Mouse (Mus musculus): Measurements from ENCODE around the gene Tubb2b. TPM values are rescaled to one million over a fixed set of nuclear protein-coding genes. Genes with fewer than 3 reads are reported as not detected.
A peak's percentile ranks its signal among the peaks of the same experiment; 100 is the strongest.

Tubb2b gene
- total RNA-seq, 2 experiments from 2014 or later, result 0.15 TPM; not detected in 1

DNA sequence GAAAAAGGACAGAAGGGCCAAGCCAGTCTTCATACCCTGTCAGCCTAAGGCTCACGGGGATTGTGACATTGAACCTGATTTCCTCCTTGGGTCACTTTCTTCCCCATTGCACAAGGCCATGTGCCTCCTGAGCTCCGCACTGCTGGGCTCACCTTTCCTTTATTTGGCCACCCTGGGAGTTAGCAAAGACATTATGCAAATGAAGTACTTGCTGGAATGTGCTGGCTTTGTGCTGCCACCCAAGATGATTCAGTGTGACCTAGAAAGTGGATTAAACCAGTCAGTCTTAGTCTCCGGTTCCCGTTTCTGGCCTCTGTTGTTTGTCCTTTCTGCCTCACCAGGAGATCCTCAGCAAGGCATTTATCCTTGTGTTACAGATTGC lies 20.6 kb downstream of the Tubb2b start:
- ATAC-seq (ENCODE audit: poor library complexity, severe bottlenecking), result peak; percentile 76

DNA sequence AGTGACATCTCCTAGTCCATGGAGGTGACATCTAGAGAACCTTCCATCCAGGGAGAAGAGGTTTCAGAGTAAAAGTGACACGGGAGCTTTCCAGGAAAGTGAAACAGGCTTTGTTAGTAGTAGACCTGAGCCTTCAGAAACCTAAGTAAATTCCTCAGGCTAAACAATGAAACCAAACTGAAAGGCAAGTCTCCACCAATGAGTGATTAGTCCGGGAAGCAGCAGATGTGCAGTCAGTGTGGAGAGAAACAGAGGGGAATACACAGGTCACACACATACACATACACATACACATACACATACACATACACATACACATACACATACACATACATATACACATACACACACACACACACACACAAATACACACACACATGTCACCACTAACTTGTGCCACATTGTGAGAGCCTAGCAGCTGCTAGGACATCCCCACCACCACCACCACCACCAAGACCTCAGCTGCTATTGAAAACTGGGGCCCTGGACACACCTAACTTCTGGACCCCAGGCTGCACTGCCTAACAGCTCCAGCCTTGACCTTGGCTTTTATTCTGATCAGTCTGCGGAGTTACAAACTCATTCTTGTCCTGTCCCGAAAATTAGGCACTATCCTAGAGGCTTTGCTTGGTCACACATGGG lies 21.1 kb downstream of the Tubb2b start:
- no peak for ATAC-seq (ENCODE audit: poor library complexity, severe bottlenecking)

DNA sequence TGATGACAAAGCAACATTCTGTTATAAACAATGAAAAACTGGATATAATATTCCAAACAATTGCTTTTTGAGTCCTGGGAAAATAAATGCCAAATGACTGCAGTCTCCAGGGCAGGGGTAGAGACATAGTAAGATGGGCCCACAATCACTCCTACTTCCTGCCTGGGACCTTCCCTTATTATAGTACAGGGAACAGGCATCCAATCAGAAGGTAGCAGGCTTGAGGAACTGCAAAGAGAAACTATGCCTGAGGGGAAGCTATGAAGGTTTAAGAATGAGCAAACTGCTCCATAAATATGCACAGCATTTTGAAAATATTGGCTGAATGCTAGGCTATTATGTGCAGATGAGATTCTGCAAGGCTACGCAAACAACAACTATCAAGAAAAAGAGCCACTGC lies 23.3 kb downstream of the Tubb2b start:
- ATAC-seq (ENCODE audit: poor library complexity, severe bottlenecking), result peak; percentile 89

DNA sequence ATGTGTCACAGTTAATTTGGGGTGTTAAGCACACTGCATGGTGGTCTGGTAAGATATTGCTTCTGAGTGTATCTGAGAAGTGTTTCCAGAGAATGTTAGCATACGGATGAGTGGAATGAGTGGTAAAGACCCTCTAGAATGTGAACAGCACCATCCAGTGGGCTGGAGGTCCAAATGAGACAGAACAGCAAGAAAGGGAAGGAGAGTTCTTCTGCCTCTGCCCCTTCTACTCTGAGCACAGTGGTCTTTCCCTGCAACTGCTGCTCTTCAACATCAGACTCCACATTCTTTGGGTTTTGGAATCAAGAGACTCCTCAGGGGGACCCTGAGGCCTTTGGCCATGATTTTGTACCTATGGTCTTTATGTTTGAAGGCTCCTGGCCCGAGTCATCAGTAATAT lies 24.0 kb downstream of the Tubb2b start:
- no peak for ATAC-seq (ENCODE audit: poor library complexity, severe bottlenecking)

DNA sequence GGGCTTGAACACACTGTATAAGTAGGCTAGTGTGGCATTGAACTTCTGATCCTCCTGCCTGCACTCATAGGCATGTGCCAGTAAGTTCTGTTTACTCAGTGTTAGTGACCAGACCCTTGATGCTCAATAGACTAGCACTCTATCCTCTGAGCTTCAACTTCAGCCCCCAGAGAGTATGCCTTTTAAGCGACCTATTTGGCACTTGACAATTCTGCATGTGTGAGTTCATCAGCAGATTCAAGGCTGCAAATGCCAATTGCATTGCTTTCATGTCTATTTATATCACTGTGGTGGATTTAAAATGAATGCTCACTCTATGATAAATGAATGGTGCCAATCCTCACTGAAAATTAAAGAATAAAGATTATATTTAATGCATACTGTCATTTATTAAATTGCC lies 24.9 kb downstream of the Tubb2b start:
- no peak for ATAC-seq (ENCODE audit: poor library complexity, severe bottlenecking)

DNA sequence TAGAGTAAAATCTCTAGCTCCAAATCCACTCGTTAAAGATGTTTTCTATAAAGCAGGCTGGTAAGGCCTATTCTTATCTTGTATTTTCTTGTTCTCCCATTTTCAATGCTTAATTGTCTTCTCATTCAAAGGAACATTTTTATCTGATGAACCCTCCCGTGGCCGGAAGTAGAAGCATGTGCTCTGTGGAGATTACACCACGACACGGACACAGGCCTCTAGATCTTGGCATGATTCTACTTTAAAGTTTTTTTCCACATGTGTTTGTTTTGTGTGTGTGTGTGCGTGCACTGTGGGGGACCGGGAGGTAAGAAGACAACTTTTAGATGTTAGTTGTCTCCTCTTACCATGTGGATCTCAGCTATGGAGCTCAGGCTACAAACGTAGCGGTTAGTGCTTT lies 28.4 kb downstream of the Tubb2b start:
- ATAC-seq (ENCODE audit: poor library complexity, severe bottlenecking), result peak; percentile 45

DNA sequence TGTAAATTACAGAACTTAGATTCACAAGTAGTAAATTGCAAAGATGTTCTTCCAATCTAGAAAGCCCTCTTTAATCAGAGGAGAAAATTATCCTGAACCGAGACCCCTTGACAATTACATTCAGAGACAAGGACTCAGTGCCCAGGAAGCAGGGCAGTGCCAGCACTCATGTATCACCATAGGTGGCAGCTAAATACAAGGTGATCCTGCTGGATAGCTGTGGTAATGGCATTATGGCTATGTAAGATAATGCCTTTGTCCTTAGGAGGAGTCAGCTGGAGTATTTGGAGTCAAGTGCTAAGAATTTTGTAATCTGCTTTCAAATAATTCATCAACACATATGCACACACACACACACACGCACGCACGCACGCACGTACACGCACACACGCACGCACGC lies 29.0 kb downstream of the Tubb2b start:
- no peak for ATAC-seq (ENCODE audit: poor library complexity, severe bottlenecking)

DNA sequence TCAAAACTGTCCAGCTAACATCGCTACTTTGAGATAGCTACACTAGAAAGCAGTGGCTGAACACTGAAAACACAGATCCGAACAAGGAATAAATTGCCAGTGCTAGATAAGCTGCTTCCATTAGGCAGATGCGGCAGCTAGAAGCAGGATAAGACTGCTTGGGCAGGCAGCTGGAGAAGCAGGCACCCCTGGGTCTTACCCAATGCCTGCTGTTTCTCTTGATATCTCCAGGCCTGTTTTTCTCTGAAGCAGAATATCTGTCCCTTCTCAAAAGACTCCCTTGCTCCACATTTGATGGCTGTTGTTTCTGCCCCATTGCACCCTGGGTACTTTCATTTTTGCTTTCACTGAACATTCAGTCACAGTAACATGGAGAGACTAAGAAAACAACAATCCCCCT lies 29.5 kb downstream of the Tubb2b start:
- no peak for ATAC-seq (ENCODE audit: poor library complexity, severe bottlenecking)

DNA sequence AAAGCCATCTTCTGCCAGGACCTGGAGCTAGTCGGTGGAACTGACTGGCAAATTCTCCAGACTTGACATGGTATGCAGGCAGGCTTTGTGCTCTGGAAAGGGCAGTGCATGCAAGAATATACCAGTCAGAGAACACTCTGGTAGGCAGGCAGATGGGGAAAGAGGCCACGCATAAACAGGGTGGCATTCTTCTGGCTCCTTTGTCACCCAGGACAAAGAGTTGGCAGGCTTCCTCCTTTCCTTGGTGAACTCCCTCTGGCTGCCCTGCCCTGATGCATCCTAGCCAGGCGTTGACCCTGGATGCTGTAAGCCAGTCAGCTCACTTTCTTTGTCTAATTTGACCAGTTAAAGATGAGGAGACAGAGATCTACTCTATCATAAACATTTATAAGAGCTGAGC lies 33.2 kb downstream of the Tubb2b start:
- ATAC-seq (ENCODE audit: poor library complexity, severe bottlenecking), result no peak

DNA sequence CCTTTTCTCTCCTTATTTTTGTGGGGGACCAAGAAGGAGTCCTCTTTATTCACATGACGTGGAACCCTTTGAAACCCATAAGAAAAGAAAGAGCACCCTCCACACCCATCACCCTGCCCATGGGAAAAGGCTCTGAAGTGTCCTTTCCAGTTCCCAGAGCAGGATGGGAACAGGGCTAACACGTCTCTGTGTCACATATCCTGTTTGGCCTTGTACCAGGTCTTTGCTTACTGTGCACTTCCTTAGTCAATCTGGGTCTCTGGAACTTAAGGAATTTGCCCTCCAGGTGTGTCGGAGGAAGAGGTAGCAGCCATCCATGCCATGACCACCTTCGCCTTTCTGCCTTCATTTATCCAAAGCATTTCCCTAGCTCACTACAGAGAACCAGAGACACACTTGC lies 33.8 kb downstream of the Tubb2b start:
- ATAC-seq (ENCODE audit: poor library complexity, severe bottlenecking), result no peak

DNA sequence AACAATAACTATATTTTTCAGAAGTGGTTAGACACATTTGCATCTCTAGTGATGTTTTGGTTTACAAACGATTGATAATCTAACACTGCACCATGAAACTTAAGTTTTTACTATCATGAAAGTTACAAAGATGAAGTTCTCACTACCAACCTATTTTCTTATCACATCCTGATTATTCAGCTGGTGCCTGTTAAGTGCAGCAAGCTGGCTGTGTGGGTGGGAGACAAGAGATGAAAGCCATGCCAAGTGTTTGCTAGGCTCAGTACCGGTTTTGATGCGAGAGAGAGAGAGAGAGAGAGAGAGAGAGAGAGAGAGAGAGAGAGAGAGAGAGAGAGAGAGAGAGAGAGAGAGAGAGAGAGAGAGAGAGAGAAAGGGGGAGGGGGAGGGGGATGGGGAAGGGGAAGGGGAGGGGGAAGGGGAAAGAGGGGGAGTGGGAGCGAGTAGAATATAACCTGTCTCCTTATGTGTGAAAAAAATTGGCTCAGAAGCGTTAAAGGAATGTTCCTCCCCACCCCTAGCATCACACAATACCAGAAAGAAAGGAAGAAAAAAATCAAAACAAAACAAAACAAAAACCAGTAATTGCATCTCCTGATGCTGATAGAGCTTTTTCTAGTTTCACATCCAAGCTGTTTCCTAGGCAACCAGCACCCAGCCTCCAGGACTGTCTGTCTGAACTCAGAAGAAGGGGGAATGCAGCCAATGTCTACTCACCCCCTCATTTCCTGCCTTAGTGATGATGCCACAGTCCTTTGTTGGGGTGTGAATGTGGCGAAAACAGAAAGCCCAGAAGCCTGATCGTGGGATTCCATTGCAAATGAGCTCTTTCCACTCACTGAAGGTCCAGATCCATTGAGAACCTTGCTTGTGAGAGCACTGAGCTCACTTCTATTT lies 34.5 kb downstream of the Tubb2b start:
- ATAC-seq (ENCODE audit: poor library complexity, severe bottlenecking), result no peak

DNA sequence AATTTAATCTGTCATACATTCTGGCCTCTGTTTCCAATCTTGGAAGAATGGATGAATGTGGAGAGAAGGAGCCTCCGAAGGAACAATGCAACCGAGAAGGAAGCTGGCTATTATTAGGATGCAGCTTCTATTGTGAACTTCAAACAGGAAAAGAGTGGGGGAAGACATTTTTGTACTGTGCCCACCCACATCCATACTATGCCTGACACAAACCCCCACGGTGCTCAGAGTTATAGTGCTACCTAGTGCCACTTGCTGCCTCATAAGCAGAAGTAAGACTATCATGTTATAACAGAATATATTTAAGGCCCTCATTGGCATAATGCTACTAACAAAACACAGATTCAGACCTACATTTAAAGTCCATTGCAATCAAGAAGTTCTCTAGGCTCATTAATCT lies 40.9 kb downstream of the Tubb2b start:
- ATAC-seq (ENCODE audit: poor library complexity, severe bottlenecking), result peak; percentile 11; the same call in 1 of the 2 replicates

DNA sequence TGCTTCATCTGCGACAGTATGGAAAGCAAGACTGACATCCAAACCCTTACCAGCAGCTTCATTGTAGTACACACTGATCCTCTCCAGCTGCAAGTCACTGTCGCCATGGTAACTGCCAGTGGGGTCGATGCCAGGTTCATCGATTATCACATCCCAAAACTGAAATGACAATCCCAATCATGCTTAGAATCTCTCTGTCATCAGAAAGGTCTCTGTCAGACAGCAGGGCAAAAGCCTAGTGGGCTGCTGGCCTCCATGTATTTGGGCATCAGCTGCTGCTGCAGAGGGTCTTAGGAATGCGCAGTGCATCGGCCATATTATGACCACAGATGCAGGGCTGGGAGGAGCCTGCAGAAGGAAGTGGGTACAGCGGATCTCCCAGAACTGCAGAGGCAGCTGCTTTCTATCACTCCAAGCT lies 41.4 kb downstream of the Tubb2b start:
- ATAC-seq (ENCODE audit: poor library complexity, severe bottlenecking), result peak; percentile 84

DNA sequence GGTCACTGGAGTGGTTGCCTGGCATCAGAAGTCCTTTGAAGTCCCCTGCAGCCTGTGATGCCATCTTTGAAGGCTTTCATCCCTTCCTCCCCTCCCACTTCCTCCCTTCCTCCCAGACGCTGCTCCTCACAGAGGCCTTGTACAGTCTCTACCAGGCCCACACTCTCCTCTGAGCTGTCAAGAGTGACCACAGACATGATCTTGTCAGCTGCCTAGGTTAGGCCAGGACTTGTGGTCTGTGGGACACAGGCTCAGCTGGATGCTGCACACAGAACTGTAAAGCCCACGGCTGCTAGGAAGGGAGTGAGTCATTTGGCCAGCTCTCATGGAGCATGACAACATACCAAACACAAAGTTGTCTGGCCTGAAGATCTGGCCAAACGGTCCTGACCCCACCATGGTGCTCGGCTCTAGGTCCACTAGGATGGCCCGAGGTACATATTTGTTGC lies 42.0 kb downstream of the Tubb2b start:
- peak; percentile 62 for ATAC-seq (ENCODE audit: poor library complexity, severe bottlenecking)

DNA sequence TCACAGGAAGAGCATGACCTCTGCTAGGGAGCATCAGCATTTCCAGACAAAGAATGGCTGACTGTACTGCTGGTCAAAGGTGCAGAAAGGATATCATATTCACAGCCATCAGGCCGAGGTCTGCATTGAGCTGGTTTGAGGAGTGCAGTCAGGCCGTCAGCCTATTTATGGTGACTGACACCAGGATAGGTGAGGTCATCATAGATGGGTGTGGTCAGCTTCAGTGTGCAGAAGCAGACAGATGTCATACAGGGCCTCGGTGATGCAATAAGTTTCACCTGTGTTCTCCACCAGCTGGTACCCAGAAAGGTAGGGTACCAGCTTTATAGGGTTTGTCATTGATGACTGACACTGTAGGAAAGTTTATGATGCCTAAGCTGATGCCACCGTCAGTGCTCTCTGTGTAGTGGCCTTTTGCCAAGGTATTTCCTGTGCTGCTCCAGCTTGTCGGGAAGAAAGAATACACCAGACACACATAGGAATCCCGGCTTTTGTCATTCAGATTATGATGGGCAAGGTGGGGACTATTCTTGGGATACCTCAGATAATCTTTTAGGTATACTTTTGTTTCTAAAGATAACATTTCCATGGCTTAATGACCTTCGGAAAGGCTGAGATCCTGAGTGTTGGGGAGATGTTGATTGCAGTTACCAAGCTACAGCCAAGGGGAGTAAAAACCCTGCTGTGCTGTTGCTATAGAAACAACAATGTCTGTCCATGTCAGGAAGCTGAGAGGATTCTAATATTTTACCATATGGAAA lies 43.0 kb downstream of the Tubb2b start:
- no peak for ATAC-seq (ENCODE audit: poor library complexity, severe bottlenecking)

DNA sequence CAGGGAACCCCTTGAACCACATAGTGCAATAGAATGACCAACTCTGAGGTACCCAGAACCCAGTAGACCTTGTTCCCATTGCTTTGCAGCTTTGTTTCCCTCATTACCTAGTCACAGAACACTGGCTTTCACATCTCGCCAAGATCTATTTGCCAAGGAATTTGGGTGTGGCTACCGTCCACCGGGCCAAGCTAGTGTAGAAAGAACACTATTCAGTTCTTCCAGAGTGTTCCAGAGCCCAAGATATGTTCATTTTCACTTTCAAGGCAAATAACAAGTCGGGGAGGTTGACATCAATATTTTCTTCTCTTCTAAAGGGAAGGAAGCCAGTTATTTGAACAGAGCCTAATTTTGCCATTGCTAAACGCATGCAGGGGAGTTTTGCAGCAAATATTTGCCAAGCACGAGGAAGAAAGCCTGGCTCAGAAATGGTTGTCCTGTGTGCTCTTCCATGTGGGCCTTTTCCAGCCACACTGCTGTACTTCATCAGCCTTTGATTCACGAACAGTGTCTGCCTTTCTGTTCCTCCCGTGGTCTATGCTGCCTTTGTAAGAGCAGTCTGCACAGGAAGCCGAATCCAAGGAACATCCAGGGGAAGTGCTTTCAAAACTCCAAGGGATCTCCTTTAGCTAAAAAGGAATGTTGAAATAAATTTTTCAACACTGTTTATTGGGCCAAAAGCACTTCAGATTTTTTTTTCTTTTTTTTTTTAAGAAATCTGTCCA lies 46.1 kb downstream of the Tubb2b start:
- ATAC-seq (ENCODE audit: poor library complexity, severe bottlenecking), result no peak

DNA sequence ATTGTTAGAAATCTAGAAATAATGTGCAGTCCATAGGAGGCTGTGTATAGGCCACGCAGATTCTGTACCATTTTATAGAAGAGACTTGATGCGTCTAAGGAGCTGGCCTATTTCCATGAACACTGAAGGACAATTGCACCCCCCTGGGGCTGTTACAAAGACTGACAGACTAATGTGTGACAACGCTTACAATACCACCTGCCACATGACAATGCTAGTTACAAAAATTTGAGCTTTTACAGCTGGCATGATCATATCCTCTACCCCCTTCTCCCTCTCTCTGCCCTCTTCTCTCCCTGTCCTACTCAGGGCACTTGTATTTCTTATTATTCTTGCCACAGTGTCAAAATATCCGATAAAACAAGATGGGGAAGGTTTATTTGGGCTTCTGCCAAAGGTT lies 48.3 kb downstream of the Tubb2b start:
- no peak for ATAC-seq (ENCODE audit: poor library complexity, severe bottlenecking)

DNA sequence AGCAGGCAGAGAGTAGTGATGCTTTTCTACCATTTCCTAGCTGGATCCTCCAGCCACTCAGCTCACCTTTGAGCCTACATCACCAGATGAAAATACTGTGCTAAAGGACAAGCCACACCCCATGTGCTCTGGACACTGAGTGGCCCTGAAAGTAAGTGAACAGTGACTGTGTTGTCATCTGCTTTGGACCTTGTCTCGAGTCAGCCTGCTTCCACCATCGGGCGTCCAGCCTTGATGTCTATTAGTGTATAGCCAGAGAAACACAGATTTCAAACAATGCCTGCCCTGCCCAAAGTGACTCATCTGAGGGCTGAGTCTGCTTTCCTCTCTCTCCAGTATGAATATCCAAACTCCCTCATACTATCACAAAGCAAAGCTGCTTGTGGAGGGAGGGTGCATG lies 50.5 kb downstream of the Tubb2b start:
- ATAC-seq (ENCODE audit: poor library complexity, severe bottlenecking), result no peak

DNA sequence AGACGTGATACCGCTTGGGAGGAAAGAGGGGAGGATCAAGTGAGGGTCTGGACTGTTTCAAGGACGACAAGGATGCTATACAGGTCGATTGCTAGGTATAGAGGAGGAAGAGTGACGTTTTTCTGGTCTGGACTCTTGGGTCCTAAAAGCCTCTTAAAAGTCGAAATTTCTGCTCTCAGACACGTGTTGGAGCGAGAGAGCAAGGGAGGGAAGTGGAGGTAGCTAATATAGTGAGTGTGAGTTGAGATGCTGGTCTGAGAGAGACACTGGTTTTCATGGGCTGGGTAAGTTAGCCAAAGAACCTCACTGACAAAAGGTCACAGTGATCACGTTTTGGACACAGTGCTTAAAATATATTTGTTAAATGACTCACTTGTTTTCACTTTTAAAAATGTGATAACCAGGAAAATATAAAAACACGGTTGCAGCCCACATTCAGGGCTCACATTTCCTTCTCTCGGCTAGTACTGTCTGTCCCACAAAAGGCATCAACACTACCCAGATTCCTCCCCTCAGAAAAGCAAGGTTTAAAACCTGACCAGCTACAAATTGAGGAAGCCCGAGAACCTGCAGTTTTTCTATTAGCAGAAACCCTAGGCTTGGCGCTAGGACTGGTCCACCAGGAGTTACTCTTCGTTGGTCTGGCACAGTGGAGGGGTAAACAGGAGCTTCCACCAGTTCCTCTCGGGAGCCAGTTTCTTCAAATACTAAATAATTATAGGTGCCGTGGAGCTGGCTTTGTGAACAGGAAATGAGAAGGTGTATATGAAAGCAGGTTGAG lies 51.6 kb downstream of the Tubb2b start:
- no peak for ATAC-seq (ENCODE audit: poor library complexity, severe bottlenecking)
